Mouse (Mus musculus) urinary bladder, adult 18-20 months (tissue): ENCODE measurements around the gene Vps13d.

Source experiments
- DNase-seq, 2 experiments: peaks; one replicate each; pipeline ENCODE4 v3.0.0; 2022; ENCODE audit warnings: low spot score in 2 of 2, mixed read lengths in 2 of 2

Gene Vps13d

DNA sequence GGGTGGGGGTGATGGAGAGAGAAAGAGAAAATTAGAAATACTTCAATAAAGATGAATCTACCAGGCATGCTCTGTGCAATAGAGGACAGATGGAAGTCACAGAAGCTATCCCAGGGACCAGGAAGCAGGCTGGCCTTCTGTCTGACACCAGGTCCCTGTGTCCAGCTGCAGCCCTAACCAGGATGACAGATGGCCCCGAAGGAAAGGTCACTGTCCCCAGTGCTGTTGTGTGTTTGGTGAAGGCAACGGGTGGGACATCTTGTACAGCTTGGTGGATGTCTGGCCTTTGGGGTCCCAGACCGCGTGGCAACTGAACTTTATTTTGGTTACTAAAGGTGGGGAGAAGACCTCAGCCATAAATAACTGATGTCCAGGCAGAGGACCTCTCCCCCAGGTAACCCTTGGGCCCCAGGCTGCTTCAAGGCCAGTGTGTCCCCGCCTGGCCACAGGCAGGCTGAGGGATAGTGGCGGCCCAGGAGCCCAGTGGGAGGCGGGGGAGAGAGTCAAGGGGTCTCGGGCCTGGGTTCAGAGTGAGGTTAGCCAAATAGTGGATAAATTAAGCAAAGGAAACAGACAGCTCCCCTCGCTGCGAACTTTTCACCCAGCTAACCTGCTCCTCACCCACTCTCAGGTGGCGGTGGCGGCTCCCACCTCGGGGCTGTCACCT is 253.9 kb downstream of the Vps13d start:
- no peak for DNase-seq

DNA sequence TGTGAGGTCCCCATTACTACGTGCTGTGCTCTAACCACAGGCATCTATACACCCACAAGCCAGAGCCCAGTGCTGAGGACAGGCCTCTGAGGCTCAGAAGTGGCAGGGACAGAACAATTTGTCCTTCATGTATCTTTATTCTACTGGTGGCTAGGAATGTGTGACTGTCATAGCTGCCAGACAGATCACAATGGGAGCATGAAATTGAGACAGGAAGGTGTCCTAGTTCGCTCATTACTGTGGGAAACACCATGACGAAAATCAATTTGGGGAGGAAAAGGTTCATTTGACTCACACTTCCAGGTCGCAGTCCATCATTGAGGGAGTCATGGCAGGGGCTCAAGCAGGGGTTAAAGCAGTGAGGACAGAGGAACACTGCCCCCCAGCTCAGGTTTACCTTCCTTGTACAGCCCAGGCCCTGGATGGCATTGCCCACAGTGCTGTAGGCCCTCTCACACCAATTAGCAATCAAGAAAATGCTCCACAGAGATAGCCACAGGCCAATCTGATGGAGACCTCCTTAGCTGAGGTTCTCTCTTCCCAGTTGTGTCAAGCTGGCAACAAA is 254.9 kb downstream of the Vps13d start:
- no peak for DNase-seq

DNA sequence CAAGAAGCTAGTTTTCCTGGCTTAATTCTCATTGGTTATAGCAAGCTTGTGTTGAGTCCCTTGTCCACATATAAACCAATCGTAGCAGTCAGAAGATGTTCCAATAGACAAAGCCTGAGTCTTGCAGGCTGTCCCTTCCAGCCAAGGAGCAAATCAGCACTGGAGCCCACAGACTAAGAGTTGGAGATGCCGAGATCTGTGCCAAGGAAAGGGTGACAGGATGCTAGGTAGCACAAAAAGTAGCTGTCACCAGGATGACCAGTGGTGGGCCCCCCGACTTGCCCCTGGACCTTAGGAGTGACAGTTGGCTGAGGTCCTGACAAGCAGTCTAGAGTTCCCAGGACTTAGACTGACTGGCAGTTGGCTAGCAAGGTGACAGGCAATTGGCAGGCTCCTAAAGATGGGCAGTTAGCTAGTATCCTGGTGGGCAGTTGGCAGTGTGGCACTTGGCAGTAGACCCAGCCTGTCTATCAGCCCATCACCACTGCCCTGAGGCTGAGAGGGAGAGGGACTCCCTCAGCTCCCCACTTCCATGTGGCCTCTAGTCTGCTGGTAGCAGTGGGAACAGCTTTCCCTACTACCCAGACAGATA is 258.1 kb downstream of the Vps13d start:
- no peak for DNase-seq

DNA sequence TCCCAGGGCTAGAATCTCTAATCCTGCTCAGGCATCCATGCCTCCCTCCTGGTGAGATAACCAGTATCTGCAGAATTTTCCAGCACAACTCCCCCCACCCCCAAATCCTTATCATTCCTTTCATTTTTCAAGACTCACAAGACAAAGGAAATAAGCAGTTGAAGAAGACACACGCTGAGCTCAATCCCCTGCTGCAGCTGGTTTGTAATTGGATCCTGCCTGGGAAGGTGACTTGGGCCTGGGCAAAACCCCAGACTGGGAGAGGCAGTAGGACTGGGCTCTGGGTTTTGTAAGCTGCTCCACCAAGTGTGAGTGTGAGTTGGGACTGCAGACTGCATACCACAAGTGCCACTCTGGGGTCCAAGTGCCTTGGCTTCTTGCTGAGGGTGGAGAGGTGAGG is 260.3 kb downstream of the Vps13d start:
- DNase-seq: no peak

DNA sequence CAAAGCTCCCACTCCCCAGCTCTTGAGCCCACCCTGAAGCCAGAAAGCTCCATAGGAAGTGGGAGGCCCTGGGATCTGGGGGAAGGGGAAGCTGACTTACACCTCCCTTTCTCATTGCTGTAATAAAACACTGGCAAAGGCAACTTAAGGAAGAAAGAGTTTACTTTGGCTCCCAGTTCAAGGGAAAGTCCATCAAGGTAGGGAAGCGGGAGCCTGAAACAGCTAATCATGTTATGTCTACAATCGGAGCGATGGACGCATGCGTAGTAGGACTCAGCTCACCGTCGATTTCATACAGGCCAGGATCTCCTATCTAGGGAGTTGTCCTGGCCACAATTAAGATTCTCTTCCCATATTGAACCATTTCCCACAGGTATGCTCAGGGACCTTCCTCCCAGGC is 263.6 kb downstream of the Vps13d start:
- DNase-seq: no peak

DNA sequence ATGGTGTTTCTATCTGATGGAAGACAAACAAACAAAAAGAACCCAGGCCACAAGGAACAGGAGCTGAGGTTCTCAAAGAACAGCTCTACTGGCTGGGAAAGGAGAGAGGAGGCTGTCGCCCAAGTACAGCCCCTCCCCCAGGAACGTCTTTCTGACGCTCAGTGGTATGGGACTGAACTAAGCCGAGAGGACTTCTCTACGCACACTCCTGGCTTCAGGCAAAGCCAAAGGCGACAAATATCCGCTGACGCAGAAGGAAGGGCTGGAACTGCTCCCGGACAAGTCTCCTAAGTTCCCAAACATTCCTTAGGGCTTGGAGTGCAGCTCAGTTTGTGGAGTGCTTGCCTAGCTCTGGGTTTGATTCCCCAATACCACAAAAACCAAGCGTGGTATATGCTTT is 264.4 kb downstream of the Vps13d start:
- peak in 1 of 2 experiments; percentile 74 for DNase-seq

DNA sequence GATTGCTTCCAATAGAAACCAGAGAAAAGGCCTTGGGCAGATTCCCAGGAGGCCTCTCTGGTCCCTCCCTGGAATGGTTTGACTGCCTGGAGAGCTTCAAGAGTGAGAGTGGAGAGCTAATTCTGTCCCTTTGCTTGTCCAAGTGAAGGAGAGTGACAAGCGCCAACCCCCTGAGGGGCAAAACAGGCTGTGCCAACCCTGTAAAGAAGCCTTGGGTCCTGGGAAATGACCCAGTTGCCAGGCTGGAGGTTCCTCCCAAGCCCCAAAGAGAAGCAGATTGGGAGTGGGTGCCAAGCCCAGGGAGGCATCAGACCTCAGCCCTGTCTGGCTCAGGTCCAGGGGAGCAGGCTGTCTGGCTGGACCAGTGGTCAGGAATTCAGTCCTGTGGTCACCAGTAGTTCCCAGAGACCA is 265.0 kb downstream of the Vps13d start:
- DNase-seq: peak; percentile 57 to 62

DNA sequence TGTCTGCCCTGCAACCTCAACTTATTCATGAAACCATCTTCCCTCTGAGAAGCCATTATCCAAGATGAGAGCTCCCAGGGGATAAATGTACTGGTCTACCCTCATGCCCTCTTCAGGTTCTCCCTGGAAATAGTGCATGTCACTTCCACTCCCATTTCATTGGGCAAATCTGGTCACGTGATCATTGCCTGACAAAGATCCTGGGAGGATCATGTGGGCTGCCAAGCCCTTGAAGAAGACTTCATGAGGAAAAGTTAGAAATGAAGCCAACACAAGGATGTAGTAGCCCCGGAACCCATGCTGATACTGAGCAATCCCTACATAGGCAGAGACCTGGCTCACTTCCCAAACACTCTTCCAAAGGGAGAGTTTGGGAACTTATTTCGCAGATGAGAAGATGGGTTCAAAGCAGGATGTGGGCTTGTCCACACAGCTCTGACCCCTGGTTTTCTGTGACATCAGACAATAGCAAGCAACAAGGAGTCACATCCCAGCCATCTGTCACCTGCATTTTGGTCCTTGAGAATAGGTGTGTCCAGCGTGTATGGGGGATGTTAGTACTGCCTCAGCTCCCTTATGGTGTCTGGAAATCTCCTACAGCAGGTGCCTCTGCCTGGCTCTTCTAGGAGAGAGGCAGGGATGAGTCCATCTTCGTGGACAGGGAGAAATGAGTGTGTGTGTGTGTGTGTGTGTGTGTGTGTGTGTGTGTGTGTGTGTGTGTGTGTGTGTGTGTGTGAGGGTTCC is 265.9 kb downstream of the Vps13d start:
- DNase-seq: no peak
